Mouse (Mus musculus): ENCODE measurements around the gene Tgfbr2. TPM values are rescaled to one million over a fixed set of nuclear protein-coding genes. Genes with fewer than 3 reads are reported as not detected.

Gene Tgfbr2
- polyA plus RNA-seq, 1 experiment from 2014 or later = 49.7 TPM

DNA sequence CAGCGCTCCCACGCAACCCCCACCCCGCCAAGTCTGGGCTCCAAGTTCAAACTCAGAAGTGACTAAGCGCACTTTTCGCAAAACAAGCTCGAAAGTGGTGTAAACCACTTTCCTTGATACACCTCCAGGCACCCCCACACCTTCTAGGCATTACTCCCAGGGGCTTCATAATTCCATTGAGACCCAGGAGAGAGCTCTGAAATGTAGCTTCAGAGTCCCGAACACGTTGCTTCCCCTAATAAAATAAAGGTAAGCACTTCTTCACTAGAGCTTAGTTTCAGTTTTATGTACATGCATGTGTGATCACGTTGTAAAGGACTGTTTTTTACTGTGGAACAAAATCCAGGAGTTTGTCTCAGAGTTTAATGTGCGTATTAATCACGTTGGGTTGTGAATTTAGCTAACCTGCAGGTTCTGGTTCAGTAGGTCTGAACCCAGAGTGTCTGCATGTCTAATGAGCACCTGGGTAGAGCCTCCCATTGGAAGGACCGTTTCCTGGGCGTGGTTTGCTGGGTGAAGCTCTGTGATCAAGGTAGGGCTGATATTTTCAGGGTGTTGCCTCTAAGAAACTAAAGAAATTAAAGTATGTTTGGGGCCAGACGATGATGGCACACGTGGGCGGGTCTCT, 442 bp upstream of the Tgfbr2 start:
- H3K4me3 ChIP-seq (ENCODE audit: low read depth, low read length) = peak overlapping the region; percentile 89
- peaks cover 29% of the 10 kb centered on the region for H3K4me1 ChIP-seq (ENCODE audit: control insufficient read depth, insufficient read depth, low read length)
- H3K9me3 ChIP-seq (ENCODE audit: control insufficient read depth, low read length) = no peaks in the 10 kb centered on the region
- H3K36me3 ChIP-seq (ENCODE audit: control insufficient read depth, insufficient read depth, low read length) = no peaks in the 10 kb centered on the region
- H3K4me2 ChIP-seq (ENCODE audit: low read depth, low read length) = peak overlapping the region; percentile 88
- H3K27me3 ChIP-seq (replicated peaks; ENCODE audit: control insufficient read depth, insufficient read depth, low read length) = no peaks in the 10 kb centered on the region
- DNase-seq (ENCODE audit: low spot score) (peak; percentile 73), ATAC-seq (ENCODE audit: low read depth) (no peak)
- H3K9ac ChIP-seq (ENCODE audit: low read depth, low read length) = peak overlapping the region; percentile 98
- peak overlapping the region; percentile 96 for H3K27ac ChIP-seq (replicated peaks; ENCODE audit: low read depth, low read length)
- 9% methylated on average over 16 of the region's 16 CpGs for WGBS

DNA sequence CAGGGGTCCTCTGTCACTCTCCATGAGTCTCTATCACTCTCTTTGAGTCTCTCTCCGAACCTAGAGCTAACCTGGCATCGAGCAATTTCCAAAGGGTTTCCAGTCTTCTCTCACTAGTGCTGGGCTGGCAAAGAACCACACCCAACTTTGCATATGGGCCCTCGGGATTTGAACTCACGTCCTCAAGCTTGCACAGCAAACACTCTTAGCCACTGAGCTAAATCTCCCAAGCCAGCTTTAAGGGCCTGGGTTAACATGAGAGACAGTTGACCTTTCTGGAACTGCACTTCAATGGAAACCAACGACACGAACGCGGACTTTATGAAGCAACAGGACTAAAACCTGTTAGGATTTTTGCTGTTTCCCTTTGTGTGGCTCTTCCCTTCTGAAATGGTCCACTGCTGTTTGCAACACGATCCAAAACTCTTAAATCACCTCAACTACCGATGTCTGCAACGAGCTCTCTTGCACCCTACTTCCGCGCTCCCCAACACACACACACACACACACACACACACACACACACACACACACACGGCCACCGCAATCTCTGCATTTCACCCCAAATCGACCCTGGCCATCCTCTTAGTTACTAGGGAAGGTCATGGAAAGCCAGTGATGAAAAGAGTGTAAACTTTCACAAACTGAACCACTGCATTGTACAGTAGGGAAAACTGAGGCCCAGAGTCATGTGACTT, 1.5 kb downstream of the Tgfbr2 start:
- peak overlapping the region; percentile 96 for H3K27ac ChIP-seq (replicated peaks; ENCODE audit: low read depth, low read length)
- no peak for ATAC-seq (ENCODE audit: low read depth)
- WGBS = 68% methylated on average over 16 of the region's 16 CpGs
- H3K9me3 ChIP-seq (ENCODE audit: control insufficient read depth, low read length) = no peaks in the 10 kb centered on the region
- H3K4me2 ChIP-seq (ENCODE audit: low read depth, low read length) = peak overlapping the region; percentile 88
- no peaks in the 10 kb centered on the region for H3K27me3 ChIP-seq (replicated peaks; ENCODE audit: control insufficient read depth, insufficient read depth, low read length)
- H3K36me3 ChIP-seq (ENCODE audit: control insufficient read depth, insufficient read depth, low read length) = no peaks in the 10 kb centered on the region
- H3K4me3 ChIP-seq (ENCODE audit: low read depth, low read length) = peak overlapping the region; percentile 89
- no peak for DNase-seq (ENCODE audit: low spot score)
- H3K4me1 ChIP-seq (ENCODE audit: control insufficient read depth, insufficient read depth, low read length) = peaks cover 47% of the 10 kb centered on the region
- peak overlapping the region; percentile 98 for H3K9ac ChIP-seq (ENCODE audit: low read depth, low read length)

DNA sequence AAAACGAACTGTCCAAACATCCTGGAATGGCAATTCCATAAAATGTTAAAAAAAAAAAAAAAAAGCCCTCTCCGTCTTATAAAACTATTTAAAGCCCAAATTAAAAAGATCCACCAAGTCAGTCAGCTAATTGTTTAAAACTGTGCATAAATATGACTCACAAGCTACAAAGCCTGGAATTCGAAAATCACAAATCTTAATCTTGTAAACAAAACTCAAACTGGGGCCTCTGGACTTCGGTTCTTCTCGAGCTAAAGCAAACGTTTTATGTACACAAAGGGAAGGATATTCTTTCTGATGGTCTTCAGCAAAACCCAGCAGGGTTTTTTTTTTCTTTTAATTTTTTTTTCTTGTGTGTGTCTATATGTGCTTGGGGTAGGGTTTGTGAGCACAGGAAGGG, 2.1 kb downstream of the Tgfbr2 start:
- peak overlapping the region; percentile 96 for H3K27ac ChIP-seq (replicated peaks; ENCODE audit: low read depth, low read length)
- H3K9me3 ChIP-seq (ENCODE audit: control insufficient read depth, low read length) = no peaks in the 10 kb centered on the region
- ATAC-seq (ENCODE audit: low read depth) (no peak), DNase-seq (ENCODE audit: low spot score) (no peak)
- peaks cover 47% of the 10 kb centered on the region for H3K4me1 ChIP-seq (ENCODE audit: control insufficient read depth, insufficient read depth, low read length)
- no peaks in the 10 kb centered on the region for H3K36me3 ChIP-seq (ENCODE audit: control insufficient read depth, insufficient read depth, low read length)
- H3K4me3 ChIP-seq (ENCODE audit: low read depth, low read length) = peak overlapping the region; percentile 89
- peak overlapping the region; percentile 88 for H3K4me2 ChIP-seq (ENCODE audit: low read depth, low read length)
- WGBS = 53% methylated on average over 6 of the region's 6 CpGs
- peak overlapping the region; percentile 98 for H3K9ac ChIP-seq (ENCODE audit: low read depth, low read length)
- no peaks in the 10 kb centered on the region for H3K27me3 ChIP-seq (replicated peaks; ENCODE audit: control insufficient read depth, insufficient read depth, low read length)

DNA sequence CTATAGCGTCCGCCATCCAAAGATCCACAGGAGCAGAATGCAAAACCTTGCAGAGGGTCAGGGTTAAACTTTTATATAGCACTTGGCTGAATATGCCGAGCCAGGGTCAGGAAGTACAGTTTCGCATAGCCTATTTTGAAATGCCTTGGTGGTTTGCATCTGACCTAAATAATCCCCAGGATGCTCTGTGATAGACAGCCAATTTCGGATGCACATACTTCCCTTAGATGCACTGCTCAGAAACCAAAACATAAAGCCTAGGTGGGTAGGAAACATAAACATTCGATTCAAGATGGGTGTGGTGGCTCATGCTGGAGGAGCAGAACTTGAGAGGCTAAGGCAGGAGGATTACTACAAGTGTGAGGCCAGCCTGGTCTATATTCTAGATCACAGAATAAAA, 6.1 kb downstream of the Tgfbr2 start:
- ATAC-seq (ENCODE audit: low read depth) = no peak
- 61% methylated on average over 6 of the region's 6 CpGs for WGBS
- H3K9ac ChIP-seq (ENCODE audit: low read depth, low read length) = 0 out of 2 replicates have a peak overlapping the region, but pooled peaks have one; percentile 14
- H3K4me2 ChIP-seq (ENCODE audit: low read depth, low read length) = no peak overlapping the region
- H3K9me3 ChIP-seq (ENCODE audit: control insufficient read depth, low read length) = no peaks in the 10 kb centered on the region
- no peak for DNase-seq (ENCODE audit: low spot score)
- H3K27ac ChIP-seq (replicated peaks; ENCODE audit: low read depth, low read length) = no peak overlapping the region
- no peaks in the 10 kb centered on the region for H3K27me3 ChIP-seq (replicated peaks; ENCODE audit: control insufficient read depth, insufficient read depth, low read length)
- 0 out of 2 replicates have a peak, but pooled peaks cover 8% of the 10 kb centered on the region for H3K36me3 ChIP-seq (ENCODE audit: control insufficient read depth, insufficient read depth, low read length)
- no peak overlapping the region for H3K4me3 ChIP-seq (ENCODE audit: low read depth, low read length)
- peaks cover 63% of the 10 kb centered on the region for H3K4me1 ChIP-seq (ENCODE audit: control insufficient read depth, insufficient read depth, low read length)

DNA sequence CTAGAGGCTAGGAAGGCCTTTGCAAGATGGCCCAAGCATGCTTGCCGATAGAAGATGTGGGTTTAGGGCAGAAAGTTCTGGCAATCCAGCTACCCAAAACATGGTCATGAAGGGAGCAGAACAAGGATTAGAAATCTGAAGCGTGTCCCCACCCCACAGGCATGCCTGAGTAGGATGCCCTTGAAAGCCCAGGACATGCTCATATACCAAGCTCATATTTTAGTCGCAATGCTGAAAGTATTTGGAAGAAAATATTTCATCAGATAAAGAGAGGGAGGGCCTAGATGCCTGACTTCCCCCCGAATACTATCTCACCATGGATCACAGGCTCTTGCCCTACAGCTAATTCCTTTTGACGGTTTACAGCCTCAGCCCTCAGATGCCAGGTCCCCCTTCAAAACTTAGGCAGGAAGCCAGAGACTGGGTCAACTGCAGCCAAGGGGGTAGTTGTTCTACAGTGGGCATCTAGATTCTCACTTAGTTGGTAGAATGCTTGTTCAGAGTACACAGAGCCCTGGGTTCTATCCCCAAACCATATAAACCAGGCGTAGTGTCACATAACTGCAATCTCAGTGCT, 7.8 kb downstream of the Tgfbr2 start:
- peaks cover 8% of the 10 kb centered on the region; the same call in 1 of the 2 replicates for H3K9me3 ChIP-seq (ENCODE audit: control insufficient read depth, low read length)
- ATAC-seq (ENCODE audit: low read depth) (peak; percentile 54; the same call in 1 of the 2 replicates), DNase-seq (ENCODE audit: low spot score) (no peak)
- H3K27ac ChIP-seq (replicated peaks; ENCODE audit: low read depth, low read length) = peak overlapping the region; percentile 72
- peaks cover 14% of the 10 kb centered on the region; the same call in 1 of the 2 replicates for H3K36me3 ChIP-seq (ENCODE audit: control insufficient read depth, insufficient read depth, low read length)
- WGBS = 64% methylated on average over 6 of the region's 6 CpGs
- H3K4me3 ChIP-seq (ENCODE audit: low read depth, low read length) = no peak overlapping the region
- H3K4me1 ChIP-seq (ENCODE audit: control insufficient read depth, insufficient read depth, low read length) = peaks cover 51% of the 10 kb centered on the region
- no peaks in the 10 kb centered on the region for H3K27me3 ChIP-seq (replicated peaks; ENCODE audit: control insufficient read depth, insufficient read depth, low read length)
- H3K4me2 ChIP-seq (ENCODE audit: low read depth, low read length) = no peak overlapping the region
- no peak overlapping the region for H3K9ac ChIP-seq (ENCODE audit: low read depth, low read length)

DNA sequence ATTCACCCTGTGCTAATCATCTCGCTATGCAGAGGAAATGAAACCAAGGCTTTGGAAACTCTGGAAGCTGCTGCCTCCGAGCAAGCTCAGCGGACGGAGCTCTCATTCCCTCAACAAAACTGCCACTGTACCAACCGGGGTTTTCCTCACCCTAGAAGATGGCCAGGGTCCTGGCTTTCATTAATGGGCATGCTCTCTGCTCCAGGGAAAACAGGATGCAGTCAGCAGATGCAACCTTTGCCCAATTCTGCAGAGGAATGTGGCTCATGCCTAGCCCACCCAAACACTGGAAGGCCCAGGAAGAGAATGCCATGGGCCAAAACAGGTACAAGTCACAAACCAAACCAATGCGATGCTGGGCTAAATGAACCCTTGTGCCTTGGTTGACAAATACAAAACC, 8.8 kb downstream of the Tgfbr2 start:
- 52% methylated on average over 6 of the region's 6 CpGs for WGBS
- peaks cover 8% of the 10 kb centered on the region; the same call in 1 of the 2 replicates for H3K9me3 ChIP-seq (ENCODE audit: control insufficient read depth, low read length)
- DNase-seq (ENCODE audit: low spot score) (peak; percentile 30), ATAC-seq (ENCODE audit: low read depth) (peak; percentile 47; the same call in 1 of the 2 replicates)
- no peak overlapping the region; the same call in 1 of the 2 replicates for H3K4me2 ChIP-seq (ENCODE audit: low read depth, low read length)
- H3K27ac ChIP-seq (replicated peaks; ENCODE audit: low read depth, low read length) = peak overlapping the region; percentile 72
- H3K27me3 ChIP-seq (replicated peaks; ENCODE audit: control insufficient read depth, insufficient read depth, low read length) = no peaks in the 10 kb centered on the region
- no peak overlapping the region for H3K9ac ChIP-seq (ENCODE audit: low read depth, low read length)
- H3K36me3 ChIP-seq (ENCODE audit: control insufficient read depth, insufficient read depth, low read length) = peaks cover 14% of the 10 kb centered on the region; the same call in 1 of the 2 replicates
- peaks cover 52% of the 10 kb centered on the region for H3K4me1 ChIP-seq (ENCODE audit: control insufficient read depth, insufficient read depth, low read length)
- H3K4me3 ChIP-seq (ENCODE audit: low read depth, low read length) = no peak overlapping the region

DNA sequence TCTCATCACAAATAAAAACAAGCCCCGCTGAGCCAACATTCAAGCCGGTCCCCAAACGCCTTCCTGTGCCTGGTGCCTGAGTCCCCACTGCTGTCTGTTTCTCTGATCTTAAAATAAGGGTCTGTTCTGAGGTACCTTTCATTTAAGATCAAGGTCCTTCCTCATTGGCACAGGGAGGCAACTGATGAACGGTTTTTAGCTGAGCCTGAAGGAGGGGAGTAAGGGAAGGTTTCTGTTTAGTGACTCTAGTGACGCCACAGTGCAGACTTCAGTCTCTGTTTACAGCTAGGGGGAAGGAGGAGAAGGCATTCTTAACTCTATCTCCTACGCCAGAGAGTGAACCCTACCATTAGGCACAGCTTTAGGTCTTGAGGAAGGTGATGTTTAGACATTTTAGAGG, 11.3 kb downstream of the Tgfbr2 start:
- 81% methylated on average over 6 of the region's 6 CpGs for WGBS
- no peak overlapping the region for H3K27ac ChIP-seq (replicated peaks; ENCODE audit: low read depth, low read length)
- no peak overlapping the region for H3K4me3 ChIP-seq (ENCODE audit: low read depth, low read length)
- no peaks in the 10 kb centered on the region for H3K27me3 ChIP-seq (replicated peaks; ENCODE audit: control insufficient read depth, insufficient read depth, low read length)
- H3K4me1 ChIP-seq (ENCODE audit: control insufficient read depth, insufficient read depth, low read length) = peaks cover 31% of the 10 kb centered on the region
- H3K9ac ChIP-seq (ENCODE audit: low read depth, low read length) = no peak overlapping the region
- no peak overlapping the region for H3K4me2 ChIP-seq (ENCODE audit: low read depth, low read length)
- peaks cover 8% of the 10 kb centered on the region; the same call in 1 of the 2 replicates for H3K9me3 ChIP-seq (ENCODE audit: control insufficient read depth, low read length)
- DNase-seq (ENCODE audit: low spot score) (no peak), ATAC-seq (ENCODE audit: low read depth) (no peak)
- H3K36me3 ChIP-seq (ENCODE audit: control insufficient read depth, insufficient read depth, low read length) = peaks cover 14% of the 10 kb centered on the region; the same call in 1 of the 2 replicates

DNA sequence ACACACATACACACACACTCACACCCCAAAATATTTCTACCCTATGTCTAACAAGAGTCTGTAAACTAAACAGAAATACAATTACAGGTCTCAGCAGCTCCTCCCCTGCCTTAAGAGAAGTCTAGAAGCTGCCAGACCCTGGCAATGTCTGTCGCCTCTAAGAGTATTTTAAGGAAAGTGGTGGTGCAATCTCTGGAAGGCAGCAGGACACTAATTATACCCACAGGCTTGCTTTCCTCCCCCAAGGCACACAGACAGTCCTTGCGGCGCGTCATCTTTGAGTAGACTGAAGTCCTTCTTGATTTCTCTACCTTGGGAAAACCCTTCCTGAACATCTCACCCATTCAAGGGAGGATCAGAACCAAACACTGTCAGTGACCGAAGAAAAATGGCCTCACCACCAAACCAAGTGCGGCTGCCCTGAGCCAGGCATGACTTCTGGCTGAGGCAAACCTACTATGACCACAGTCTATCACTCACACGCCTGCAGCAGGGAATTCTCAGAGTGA, 12.2 kb downstream of the Tgfbr2 start:
- WGBS = 94% methylated on average over 7 of the region's 7 CpGs
- H3K4me2 ChIP-seq (ENCODE audit: low read depth, low read length) = no peak overlapping the region

More for the DNA sequence above, 12.2 kb downstream of the Tgfbr2 start:
- Histone ChIP-seq H3K9ac (ENCODE audit: low read depth, low read length) (no peak overlapping the region), H3K4me1 (ENCODE audit: control insufficient read depth, insufficient read depth, low read length) (peaks cover 28% of the 10 kb centered on the region), H3K36me3 (ENCODE audit: control insufficient read depth, insufficient read depth, low read length) (peaks cover 17% of the 10 kb centered on the region; the same call in 1 of the 2 replicates), H3K27ac (replicated peaks; ENCODE audit: low read depth, low read length) (no peak overlapping the region; the same call in 1 of the 2 replicates), H3K27me3 (replicated peaks; ENCODE audit: control insufficient read depth, insufficient read depth, low read length) (no peaks in the 10 kb centered on the region), H3K9me3 (ENCODE audit: control insufficient read depth, low read length) (peaks cover 8% of the 10 kb centered on the region; the same call in 1 of the 2 replicates), H3K4me3 (ENCODE audit: low read depth, low read length) (no peak overlapping the region)
- DNase-seq (ENCODE audit: low spot score) = no peak
- no peak for ATAC-seq (ENCODE audit: low read depth)

Measured in embryonic facial prominence, embryonic 14.5 days (tissue).